Mouse (Mus musculus): ENCODE data around the gene Dclk1.

Gene Dclk1

DNA sequence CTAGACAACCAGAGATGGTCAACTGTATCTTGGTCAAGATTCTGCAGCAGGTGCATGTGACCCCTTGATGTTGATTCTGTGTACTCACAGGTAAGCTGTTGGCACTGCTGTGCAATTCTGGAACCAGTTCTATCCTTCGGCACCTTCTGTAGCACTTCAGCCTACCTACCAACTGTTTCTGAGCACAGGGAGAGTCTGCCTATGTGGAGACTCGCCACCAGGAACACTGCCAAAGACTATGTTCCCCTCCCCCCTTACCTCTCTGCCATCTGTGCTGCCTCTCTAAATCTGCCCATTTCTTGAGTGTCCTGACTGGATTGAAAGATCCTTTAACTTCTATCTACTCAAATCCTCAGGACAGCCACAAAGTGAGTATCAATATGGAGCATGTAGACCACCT is 201.6 kb downstream of the Dclk1 start:
- in situ Hi-C loops (cut with MboI; ENCODE audit: unreplicated experiment in 2 of 2) = no loop called here

DNA sequence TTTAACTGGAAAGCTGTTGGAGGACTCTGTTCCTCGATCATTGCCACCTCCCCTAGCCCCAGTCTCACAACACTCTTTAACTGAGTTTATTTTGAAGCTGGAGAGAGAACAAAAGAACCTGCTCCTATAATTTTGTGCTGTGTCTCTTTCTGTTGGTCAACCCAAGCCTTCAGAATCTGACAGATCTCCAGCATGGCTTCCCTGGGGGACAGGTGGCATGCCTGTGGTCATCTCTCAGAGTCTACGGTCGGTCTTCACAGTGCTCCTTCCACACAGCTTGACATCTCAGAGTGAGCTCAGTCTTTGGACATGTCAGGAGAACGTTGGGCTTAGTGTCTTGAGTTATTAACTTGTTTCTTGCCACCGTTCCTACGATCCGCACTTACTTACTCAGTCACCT is 204.5 kb downstream of the Dclk1 start:
- in situ Hi-C loops (cut with MboI; ENCODE audit: unreplicated experiment in 2 of 2) = no loop called here

DNA sequence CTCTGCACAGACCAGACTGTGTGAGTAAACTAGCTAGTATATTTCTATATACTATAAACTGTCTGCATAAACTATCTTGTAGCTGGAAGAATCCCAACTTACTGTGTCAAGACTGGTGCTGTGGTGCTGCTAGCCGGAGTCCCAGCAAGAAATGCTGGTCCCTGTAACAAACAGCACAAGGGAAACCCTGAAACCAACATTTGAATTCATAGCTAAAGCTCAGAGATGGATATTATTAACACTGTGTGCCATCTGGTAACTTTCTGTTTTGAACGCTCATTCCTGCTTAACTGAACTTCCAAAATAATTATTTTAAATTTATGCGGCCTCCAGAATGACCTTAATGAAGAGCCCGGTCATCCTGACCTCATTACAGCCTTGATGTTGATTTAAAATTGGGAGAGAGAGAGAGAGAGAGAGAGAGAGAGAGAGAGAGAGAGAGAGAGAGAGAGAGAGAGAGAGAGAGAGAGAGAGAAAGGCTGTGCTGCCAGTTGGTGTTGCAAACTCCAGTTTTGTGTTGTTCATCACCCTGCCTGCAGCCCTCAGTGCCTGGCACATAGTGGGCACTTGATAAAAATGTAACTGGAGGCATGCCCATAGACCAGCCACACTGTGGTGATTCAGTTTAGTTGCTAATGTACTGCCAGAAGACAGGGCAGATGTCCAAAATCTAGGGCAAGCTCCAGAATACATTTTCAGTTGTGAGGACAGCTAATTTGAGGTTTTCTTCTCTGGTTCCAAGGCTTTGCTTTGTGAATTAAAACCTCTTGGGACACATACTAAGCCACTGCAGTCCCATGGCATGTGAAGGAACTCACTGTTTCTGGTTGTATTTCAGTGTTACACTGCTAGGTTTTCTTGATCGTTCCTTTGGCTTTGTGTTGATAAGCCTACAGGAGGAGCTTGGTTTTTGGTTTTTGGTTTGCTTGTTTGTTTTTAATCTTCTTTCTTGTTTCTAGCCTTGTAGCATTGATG is 205.6 kb downstream of the Dclk1 start:
- in situ Hi-C loops (cut with MboI; ENCODE audit: unreplicated experiment in 2 of 2) = no loop called here

DNA sequence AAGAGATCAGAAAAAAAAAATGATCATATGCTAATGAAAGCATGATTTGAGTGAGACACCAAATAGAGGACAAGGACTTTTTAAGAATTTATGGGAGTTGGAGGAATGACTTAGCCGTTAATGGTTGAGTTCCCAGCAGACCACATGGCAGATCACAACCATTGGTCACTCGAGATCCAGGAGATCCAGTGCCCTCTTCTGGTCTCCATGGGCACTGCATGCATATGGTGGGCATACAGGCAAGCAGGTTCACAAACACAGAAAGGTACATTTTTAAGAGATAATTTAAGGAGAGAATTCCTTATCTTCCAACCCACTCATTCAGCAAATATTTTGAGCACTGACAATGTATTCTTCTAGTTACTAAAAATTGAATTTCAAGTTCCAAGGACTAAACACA is 207.0 kb downstream of the Dclk1 start:
- in situ Hi-C loops (cut with MboI; ENCODE audit: unreplicated experiment in 2 of 2) = no loop called here

DNA sequence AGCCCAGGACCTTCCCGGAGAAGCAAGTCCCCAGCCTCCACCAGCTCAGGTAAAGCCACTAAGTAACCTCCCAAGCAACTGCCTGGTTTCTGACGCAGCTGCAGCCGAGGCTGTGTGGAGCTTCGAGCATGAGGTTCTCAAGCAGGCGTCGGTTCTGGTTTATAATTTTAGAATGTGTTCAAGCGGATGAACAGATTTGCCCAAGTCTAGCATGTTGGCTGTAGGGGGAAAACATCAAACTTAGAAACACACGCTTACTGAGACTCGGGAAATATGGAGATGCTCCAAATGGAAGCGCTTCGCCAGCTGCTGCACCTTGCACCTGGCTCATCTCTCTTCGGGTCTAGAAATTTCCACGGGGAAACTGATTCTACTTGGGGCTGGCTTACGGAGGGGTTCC is 208.9 kb downstream of the Dclk1 start:
- in situ Hi-C loops (cut with MboI; ENCODE audit: unreplicated experiment in 2 of 2) = no loop called here

DNA sequence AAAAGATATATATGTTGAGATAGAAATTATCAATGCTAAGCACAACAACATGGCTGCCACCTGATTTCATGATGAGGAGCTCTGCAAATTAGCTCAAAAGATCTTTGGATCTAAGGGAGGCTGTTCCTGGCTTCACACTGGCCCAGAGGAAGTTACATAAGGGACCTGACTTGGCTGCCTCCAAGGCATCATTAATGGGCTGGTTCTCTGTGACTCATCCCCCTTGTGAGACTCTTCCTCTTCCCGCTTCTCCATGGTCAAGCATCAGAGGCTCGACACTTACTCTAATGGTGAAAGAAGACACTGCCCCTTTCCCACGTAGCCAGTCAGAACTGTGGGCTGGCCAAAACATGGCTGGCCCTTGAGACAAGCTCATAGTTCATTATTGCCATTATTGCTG is 209.7 kb downstream of the Dclk1 start:
- in situ Hi-C loops (cut with MboI; ENCODE audit: unreplicated experiment in 2 of 2) = no loop called here

DNA sequence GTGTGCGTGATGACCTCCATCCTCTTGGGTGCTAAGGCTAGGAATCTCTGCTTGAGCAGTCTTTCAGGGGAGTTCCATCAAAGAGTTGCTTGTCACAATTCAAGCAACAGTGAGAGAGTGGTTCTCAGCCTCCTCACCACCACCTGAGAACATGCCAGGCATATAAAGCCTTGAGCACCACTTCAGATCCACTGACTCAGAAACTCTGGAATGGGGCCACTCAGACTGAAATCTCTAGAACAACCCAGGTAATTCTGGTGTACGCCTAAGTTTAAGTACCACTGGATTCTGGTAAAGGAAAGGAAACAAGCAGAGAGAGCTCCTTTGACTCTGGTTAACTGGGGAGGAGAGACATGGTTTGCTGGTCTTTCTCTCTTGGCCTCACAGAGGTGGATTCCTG is 210.3 kb downstream of the Dclk1 start:
- in situ Hi-C loops (cut with MboI; ENCODE audit: unreplicated experiment in 2 of 2) = no loop called here

DNA sequence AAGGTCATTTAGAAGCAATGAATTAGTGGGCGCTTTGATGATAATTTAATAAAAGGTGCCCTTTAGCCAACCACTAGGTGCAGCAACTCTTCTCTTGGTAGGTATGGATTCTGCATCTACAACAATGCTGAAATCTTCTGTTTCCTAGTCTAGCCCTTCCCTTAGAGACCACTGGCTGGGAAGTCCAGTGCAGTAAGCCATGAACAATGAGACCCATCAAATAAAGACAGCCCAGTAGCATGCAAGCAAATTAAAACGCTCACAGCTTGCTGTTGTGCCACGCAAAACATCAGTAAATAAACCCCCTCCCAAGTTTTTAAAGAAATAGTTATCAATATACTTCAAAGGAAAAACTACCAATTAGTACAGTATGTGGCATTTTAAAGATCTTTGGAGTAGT is 218.9 kb downstream of the Dclk1 start:
- in situ Hi-C loops (cut with MboI; ENCODE audit: unreplicated experiment in 2 of 2) = no loop called here

DNA sequence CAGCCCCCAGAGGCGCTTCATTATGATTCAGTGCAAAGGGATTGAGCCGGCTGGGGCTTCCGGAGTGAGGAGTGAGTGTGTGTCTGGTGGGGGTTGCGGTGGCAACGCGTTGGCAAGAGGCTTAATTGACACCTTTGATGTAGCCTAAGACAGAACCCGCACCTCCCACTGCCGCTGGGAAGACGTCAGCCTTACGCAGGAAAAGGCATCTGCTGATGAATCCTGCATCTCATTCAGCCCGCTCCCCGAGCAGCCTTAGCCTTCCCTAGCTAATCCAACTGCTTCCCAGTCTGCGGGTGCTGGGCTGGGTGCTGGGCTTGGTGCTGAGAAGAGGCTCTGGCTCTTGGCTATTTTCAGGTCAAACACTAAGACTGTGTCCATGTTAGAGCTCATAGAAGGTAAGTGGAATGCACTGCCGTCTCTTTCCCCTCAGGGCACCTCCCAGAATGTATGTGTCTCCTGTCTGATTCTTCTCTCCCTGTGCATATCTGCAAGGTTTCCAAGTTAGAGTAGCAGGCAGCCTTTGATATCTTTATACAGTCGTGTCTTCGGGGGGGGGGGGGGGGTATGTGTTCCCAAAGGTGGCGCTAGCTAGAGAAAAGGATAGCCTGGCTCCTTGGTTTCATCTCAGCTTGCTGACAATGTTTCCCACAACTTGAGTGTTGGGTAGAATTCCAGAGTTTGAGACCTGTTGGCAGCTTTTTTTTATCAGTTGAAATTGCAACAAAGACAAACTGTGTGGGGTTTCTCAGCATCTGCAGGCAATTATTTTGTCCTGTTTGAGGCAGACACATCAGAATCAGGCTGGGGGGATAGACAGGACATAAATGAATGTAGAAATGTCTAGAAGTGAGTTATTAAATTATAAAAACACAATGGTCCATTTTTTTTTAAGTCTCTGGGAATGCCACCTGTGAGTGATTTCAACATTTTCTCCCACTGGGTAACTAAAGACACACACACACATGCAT is 219.8 kb downstream of the Dclk1 start:
- in situ Hi-C loops (cut with MboI; ENCODE audit: unreplicated experiment in 2 of 2) = no loop called here

DNA sequence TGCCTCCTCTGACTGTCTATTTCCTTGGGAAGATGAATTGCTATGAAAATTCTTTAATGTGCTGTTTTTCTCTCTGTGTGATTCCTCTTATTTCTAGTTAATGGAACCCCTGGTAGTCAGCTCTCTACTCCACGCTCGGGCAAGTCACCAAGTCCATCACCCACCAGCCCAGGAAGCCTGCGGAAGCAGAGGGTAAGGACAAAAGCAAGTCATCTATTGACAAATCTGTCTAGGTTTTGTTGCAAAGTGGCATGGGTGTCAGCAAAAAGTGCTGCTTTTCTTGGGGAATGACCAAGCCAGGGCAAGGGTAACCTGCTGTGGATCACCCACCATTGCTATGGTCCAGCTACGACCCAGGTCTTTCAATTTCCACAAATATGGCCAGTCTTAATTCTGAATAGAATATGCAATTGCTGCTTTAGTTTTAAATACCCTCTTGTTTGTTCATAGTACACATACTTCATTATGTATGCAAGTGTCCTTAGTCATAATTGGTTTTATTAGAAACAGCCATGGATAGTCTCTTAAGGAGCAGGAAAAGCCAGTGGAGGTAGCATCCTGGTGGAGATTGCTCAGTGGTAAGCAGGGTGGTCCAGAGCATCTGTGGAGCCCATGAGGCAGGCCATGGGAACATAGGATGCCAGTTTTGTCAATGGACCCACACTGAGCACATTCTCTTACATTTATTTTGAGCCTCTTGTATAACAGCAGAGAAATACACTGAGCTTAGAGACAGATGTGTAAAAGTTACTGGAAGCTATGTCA is 220.9 kb downstream of the Dclk1 start:
- in situ Hi-C loops (cut with MboI; ENCODE audit: unreplicated experiment in 2 of 2) = no loop called here

DNA sequence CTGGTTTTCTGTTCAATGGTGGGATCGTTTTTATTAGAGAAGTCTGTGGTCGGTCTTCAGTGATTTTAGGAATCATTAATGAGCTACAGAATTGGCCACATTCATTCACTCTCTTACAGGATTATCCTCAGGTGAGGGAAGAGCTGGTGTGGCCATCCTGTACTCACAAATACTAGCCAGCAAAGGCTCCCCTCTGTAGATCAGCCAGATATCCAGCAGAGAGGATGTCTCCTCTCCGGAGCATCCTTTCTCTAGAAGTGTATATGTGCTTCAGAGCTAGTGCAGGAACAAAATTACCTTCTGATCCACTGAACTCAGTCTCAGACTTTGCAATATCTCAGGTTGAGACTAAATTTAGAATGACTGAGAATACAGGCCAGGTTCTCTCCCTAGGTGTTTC is 222.1 kb downstream of the Dclk1 start:
- in situ Hi-C loops (cut with MboI; ENCODE audit: unreplicated experiment in 2 of 2) = no loop called here

DNA sequence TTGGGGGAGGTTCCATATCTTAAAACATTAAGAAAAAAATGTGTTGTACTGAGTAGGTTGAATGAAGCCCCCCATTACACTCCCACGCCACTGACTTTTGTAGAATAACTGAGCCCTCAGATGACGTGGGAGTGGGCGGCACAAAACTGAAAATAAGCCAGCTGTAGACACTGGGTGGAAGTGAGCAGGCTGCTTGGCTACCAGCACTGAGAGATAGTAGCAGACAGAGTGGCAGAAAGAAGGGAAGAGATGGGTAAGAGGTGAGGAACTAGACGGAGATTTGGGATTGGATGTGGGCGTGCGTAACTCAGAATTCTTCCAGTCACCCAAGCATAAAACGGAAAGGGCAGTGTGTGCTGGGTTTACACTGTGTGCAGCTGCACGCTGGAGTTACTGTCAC is 223.6 kb downstream of the Dclk1 start:
- in situ Hi-C loops (cut with MboI; ENCODE audit: unreplicated experiment in 2 of 2) = no loop called here

DNA sequence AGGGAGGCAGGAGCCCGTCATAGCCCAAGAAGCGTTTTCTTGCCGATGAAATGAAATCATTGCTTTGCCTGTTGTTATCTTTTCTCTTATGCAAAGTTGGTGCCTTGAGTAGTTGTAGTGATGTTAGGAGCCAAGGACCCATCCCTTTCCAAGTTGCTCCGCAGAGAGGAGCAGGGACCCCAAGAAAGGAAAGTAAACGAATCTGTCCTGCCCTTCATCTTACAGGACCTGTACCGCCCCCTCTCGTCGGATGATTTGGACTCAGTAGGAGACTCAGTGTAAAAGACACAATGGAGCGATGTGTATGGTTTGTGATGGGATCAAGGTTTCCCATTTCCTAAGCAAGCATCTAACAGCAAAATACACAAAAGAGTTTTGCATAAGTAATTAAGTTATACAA is 224.2 kb downstream of the Dclk1 start:
- in situ Hi-C loops (cut with MboI; ENCODE audit: unreplicated experiment in 2 of 2) = no loop called here

DNA sequence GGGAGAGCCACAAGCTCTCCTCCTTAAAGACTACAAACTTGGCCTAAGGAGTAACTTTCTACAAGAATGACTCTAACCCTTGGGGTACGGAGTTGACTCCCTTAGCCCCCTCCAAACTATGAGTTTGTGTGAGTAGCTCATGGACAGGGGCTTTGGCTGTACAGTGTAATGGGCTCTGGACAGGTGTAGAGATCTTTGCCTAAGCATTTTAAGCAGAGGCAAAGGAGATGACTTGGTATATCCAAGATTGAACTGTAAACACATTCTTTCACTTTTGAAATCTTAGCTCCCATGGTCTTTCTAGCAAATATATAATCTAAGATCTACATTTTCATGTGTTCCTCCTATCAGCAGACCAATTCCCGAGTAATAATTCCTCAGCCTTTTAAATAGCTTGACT is 229.9 kb downstream of the Dclk1 start, which contains the start of gene Gm21954:
Gm21954 (minus strand) TSS at position 101 of the 400 bp plus-strand sequence.
- in situ Hi-C loops (cut with MboI; ENCODE audit: unreplicated experiment in 2 of 2) = no loop called here

DNA sequence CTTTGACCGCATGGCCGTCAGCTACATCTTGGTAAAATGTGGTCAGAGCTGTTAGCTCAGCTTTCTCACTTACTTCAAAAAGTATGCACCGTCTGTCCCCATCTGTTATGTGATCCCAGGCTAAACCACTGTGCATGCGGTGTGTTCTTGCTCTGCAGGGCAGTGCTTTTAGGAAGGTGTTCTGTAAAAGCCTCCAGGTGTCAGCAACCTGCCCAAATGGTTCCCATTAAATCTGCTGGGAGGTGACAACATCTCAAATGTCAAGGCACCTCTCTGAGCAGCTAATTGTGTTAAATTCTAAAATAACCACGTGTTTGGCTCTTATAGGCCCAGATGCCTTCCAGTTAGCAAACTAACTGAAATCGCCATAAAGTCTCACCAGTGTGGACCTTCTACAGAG is 231.0 kb downstream of the Dclk1 start:
- in situ Hi-C loops (cut with MboI; ENCODE audit: unreplicated experiment in 2 of 2) = no loop called here

DNA sequence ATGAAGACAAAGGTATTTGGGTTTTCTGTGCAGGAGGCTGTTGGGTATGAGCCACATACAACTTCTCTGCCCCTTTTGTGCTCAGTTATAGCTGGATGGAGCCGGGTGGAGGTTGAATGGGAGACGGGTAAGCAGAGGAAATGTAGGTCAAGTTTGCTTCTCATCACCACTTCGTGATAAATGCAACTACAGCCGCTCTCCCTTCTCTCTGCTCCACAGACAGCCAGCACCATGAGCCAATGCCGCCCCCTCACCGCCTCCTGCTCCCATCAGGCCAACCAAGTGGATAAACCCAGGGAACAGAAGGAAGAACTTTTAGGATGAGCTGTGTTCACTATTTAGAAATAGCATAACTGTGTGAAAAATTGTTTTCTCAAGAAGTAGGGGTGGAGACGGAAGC is 234.5 kb downstream of the Dclk1 start:
- in situ Hi-C loops (cut with MboI; ENCODE audit: unreplicated experiment in 2 of 2) = no loop called here

DNA sequence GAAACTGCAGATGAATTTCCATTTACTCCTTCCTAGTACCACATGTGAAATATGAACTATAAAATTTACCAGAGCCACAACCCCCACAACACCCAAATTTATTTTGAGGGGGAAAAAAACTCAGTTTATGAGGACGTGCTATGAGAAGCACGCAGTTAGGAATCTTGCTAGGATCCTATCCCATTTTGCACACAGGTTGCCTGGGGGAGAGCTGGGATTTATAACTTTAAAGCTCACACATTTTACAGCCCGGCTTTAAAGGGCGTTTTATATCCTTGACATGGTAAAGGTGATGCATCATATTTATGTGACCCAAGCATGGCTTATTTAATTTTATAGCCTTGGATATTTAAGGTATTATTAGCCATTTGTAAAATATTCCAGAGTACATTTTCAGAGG is 237.1 kb downstream of the Dclk1 start:
- in situ Hi-C loops (cut with MboI; ENCODE audit: unreplicated experiment in 2 of 2) = no loop called here

DNA sequence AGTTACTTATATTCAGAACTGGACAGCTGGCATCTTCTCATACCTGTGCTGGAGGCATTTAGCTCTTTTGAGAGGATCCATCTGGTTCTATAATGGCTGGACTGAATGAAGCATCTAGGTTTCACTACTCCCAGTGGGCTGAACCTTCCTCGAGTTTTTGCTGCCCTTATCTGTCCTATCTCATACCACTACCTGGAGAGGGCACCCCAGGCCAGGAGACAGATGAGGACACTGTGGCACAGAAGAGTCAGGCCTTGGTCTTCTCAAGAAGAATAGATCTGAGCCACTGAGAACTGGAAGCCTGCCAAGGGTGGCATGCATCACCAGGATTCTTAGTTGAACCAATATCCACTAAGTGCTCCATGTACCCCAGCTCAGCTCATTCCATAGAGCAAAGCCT is 239.0 kb downstream of the Dclk1 start:
- in situ Hi-C loops (cut with MboI; ENCODE audit: unreplicated experiment in 2 of 2) = no loop called here

DNA sequence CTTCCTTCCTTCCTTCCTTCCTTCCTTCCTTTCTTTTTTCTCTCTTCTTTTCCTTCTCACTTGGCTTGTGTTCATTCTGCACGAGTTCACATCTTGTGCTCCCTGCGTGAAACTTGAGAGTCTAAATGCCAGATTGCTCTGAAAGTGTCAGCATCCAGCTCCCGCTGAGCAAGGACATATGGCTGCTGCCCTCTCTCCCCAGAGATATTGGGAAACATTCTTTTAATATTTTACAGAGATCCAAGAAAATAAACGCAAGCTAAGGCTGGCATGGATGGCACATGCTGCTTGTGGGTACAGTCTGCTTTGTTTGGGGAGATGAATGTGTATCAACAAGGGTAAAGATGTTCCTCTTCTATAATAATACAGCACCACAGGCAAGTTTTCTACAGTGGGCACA is 241.2 kb downstream of the Dclk1 start:
- in situ Hi-C loops (cut with MboI; ENCODE audit: unreplicated experiment in 2 of 2) = no loop called here

DNA sequence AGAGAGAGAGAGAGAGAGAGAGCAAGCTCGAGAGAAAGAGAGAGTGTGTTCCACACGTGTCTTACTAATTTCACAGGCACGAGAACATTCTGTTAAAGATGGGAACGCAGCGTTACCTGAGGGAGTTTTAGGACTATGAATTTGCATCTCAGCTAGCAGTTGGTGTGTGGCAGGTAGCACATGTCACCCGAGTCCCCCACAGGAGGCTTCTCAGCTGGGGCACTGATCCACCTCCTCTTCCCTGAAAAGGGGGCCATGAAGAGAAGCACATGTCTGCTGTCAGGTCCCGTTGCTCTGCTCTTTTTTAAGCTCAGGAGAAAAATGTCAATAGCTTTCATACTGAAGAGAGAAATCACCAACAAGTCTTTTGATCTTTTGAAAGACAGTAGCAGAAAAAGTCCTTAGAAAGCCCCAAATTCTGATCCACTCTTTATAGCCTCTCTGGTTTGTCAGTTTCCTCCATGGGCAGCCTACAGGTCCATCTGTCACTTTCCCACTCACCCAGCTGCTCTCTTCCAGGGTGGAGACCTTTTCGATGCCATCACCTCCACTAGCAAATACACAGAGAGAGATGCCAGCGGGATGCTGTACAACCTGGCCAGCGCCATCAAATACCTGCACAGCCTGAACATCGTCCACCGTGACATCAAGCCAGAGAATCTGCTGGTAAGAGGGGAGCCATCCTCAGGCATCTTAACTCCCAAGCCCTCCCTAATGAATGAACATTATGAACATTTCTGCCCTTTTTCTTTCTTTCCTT is 247.2 kb downstream of the Dclk1 start:
- in situ Hi-C loops (cut with MboI; ENCODE audit: unreplicated experiment in 2 of 2) = no loop called here

Measured in v-Abl transformed pro-B cells (cell line).